Mouse (Mus musculus) frontal cortex, postnatal 36 days (tissue): ENCODE measurements at regions not wholly inside any gene's neighbourhood (a gene's known extent, or its start where the extent isn't known, plus 50 kb on each side); places are given as distances from the start of the nearest gene placed in this dataset.

Experiments used
- DNase-seq, 2 experiments: peaks; one replicate each; pipeline ENCODE4 v3.0.0; 2022; ENCODE audit warnings: low spot score in 2 of 2

- no peak for DNase-seq
These were observed 58.6 kb downstream of the Isg20 start for GRCm38 (mm10) chr7:78971644-78972313.

- no peak for DNase-seq
These were observed 63.5 kb upstream of the Acan start for GRCm38 (mm10) chr7:78989751-78990206.

DNA sequence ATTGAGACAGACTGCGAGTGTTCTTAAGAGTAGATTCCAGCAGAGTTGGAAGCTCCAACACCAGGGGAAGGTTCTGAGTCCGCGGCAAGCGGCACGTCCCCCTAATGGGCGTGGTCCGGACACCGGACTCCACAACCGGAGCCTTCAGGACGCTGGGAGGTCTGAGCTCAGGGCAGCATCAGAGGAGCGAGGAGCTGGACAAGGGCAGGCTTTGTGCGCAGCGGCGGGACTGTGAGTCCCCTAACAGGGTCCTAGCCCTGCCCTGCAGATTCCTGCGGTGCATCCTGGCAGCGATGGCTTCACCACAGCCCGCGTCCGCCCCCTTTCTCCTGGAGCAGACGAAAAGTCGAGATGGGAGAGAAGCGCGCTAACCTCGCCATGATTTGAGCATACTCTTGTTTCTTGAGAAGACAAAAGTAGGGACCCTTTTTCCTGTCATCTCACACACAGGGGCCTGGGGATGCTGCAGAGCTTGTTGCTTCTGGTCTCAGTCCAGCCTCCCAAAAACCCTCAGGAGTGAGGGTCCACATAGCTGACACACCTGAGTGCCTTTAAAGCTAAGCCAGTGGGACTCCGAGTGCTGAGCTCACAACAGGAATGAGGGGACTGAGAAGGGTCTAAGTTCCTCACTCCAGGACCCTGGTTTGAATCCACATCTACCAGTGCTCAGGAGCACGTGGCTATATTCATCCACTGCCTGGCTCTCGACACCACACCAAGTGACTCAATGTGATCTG is 62.8 kb upstream of the Acan start:
- peak in 1 of 2 experiments; percentile 6 for DNase-seq

- peak in 1 of 2 experiments; percentile 4 for DNase-seq
These were observed 60.3 kb upstream of the Acan start for GRCm38 (mm10) chr7:78992991-78993390.

DNA sequence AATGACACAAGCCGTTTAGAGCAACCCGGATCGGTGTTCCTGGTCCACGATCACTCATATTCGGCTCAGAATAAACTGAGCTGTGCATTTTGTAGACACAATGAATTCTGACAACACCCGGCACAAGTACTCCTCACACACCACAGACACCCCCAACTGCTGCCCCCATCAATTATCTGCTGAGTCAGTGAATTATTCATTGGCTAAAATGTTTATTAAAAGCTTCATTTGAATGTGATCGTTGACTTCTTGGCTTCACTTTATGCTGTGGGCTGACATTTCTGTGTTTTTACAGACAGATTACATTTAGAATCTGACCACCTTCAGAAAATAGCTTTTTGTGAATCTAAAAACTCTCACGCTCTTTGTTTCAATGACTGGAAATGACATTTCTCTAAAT is 59.1 kb upstream of the Acan start:
- no peak for DNase-seq

DNA sequence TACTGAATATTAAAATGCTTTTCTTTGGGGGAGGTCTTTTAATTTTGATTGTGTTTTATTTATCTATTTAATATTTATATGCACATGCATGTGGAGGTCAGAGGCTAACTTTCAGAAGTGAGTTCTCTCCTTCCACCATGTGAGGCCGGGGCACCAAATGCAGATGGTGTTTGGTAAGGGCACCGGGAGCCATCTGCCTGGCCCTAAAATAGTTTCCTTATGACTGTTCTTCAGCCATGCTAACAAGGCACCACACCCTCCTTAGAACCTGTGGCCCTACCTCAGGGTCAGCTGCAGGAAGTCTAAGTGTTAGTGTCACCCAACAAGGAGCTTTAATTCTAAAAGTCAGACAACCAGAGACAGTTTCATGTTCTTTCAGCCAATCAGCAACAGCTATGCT is 58.2 kb upstream of the Acan start:
- DNase-seq: no peak

- DNase-seq: no peak
These were observed 57.5 kb upstream of the Acan start for GRCm38 (mm10) chr7:78995820-78996219.
